ENCODE assay signal across 16 mouse cellular contexts in genomic region chr6:135137736-135138135, GRCm38 (mm10). TPM values are rescaled to one million over a fixed set of nuclear protein-coding genes. Genes with fewer than 3 reads are reported as not detected.
DNase-seq lines count a peak whose midpoint lies in the region; ATAC-seq and TF ChIP-seq lines count a peak whose summit lies in the region.
"Had no signal": no experiment of that assay in that cellular context is flagged by ENCODE, and none has a peak within 500 bp of the region (broad histone marks: within the 10 kb centered on the region; RNA-seq: fewer than 3 reads in every experiment).

No protein-coding gene starts in this region.

- H3K4me1 ChIP-seq in heart, embryonic 10.5 days, result peaks cover 35% of the 10 kb centered on the region
- peaks cover 2% of the 10 kb centered on the region; the same call in 1 of the 2 replicates for H3K4me1 ChIP-seq in brown adipose tissue, adult 24 weeks (ENCODE audit: control insufficient read depth, insufficient read depth, insufficient read length, low read length)
- peaks cover 19% of the 10 kb centered on the region for H3K4me1 ChIP-seq in limb, embryonic 11.5 days (ENCODE audit: control insufficient read depth, insufficient read depth, low read length)
- H3K4me1 ChIP-seq in liver, postnatal 0 days (ENCODE audit: insufficient read depth), result no peaks in the 10 kb centered on the region
- H3K4me1 ChIP-seq: midbrain, embryonic 15.5 days had no signal

- no peak overlapping the region for H3K4me3 ChIP-seq in heart, embryonic 10.5 days
- no peak overlapping the region for H3K4me3 ChIP-seq in brown adipose tissue, adult 24 weeks (ENCODE audit: insufficient read depth, low read depth, low read length)
- no peak overlapping the region for H3K4me3 ChIP-seq in gastrocnemius, adult 2 months
- no peak overlapping the region for H3K4me3 ChIP-seq in limb, embryonic 11.5 days (ENCODE audit: low read depth, low read length)
- no peak overlapping the region for H3K4me3 ChIP-seq in liver, postnatal 0 days (ENCODE audit: low read depth, low read length)
- H3K4me3 ChIP-seq: heart, embryonic 15.5 days; limb, embryonic 15.5 days; midbrain, embryonic 15.5 days had no signal

- DNase-seq in heart, adult 8-10 months (ENCODE audit: low spot score), result peak; percentile 40
- DNase-seq in heart, embryonic 10.5 days (ENCODE audit: low spot score), result no peak
- DNase-seq in gastrocnemius, adult 2 months, result peak; percentile 72
- no peak for DNase-seq in limb, embryonic 11.5 days (ENCODE audit: low spot score)
- DNase-seq in liver, postnatal 0 days, result no peak
- DNase-seq in left cerebral cortex, adult 8-10 months (ENCODE audit: low spot score in 2 of 2), result no peak
- DNase-seq in spleen, postnatal 10 days (ENCODE audit: low spot score in 2 of 2), result no peak
- DNase-seq: cerebellum, adult 9-11 months; layer of hippocampus, postnatal 36 days; thymus, postnatal 36 days had no signal

- H3K9me3 ChIP-seq in heart, embryonic 10.5 days, result no peaks in the 10 kb centered on the region
- H3K9me3 ChIP-seq in limb, embryonic 11.5 days (ENCODE audit: control insufficient read depth, low read length), result no peaks in the 10 kb centered on the region
- no peaks in the 10 kb centered on the region for H3K9me3 ChIP-seq in liver, postnatal 0 days (ENCODE audit: low read length)
- H3K9me3 ChIP-seq: heart, embryonic 15.5 days; limb, embryonic 15.5 days; midbrain, embryonic 15.5 days had no signal

- TF ChIP-seq CTCF in gastrocnemius, adult 2 months (IDR thresholded peaks at IDR 0.05), result no peak
- no peak for TF ChIP-seq CTCF in liver, postnatal 0 days (IDR thresholded peaks at IDR 0.05; ENCODE audit: low read depth)

- WGBS in heart, embryonic 10.5 days, result 89% methylated on average over 9 of the region's 9 CpGs
- 73% methylated on average over 9 of the region's 9 CpGs for WGBS in limb, embryonic 11.5 days
- 72% methylated on average over 9 of the region's 9 CpGs for WGBS in liver, postnatal 0 days (ENCODE audit: insufficient replicate concordance)

- no peak overlapping the region for H3K27ac ChIP-seq in heart, embryonic 10.5 days
- H3K27ac ChIP-seq in brown adipose tissue, adult 24 weeks (replicated peaks; ENCODE audit: low read depth, low read length), result 0 out of 2 replicates have a peak overlapping the region, but pooled peaks have one; percentile 46
- H3K27ac ChIP-seq in gastrocnemius, adult 2 months, result peak overlapping the region; percentile 57
- 0 out of 2 replicates have a peak overlapping the region, but pooled peaks have one; percentile 4 for H3K27ac ChIP-seq in limb, embryonic 11.5 days (replicated peaks; ENCODE audit: low read depth, low read length)
- H3K27ac ChIP-seq in liver, postnatal 0 days (ENCODE audit: low read depth), result no peak overlapping the region
- H3K27ac ChIP-seq: macrophage; midbrain, embryonic 15.5 days had no signal

- no peak for ATAC-seq in limb, embryonic 11.5 days (ENCODE audit: insufficient number of reproducible peaks, low FRiP score, low TSS enrichment, low read depth)
- no peak for ATAC-seq in liver, postnatal 0 days
- ATAC-seq: hindbrain, embryonic 16.5 days; midbrain, embryonic 15.5 days had no signal

- intact Hi-C loops in gastrocnemius, adult 2 months (cut with DNase I), result no loop called here

- no peak overlapping the region for H3K4me2 ChIP-seq in limb, embryonic 11.5 days (ENCODE audit: low read depth, severe bottlenecking)
- H3K4me2 ChIP-seq in liver, postnatal 0 days (ENCODE audit: low read depth, low read length), result no peak overlapping the region
- H3K4me2 ChIP-seq: heart, embryonic 15.5 days; limb, embryonic 15.5 days; midbrain, embryonic 15.5 days had no signal

- TF ChIP-seq EP300 in liver, postnatal 0 days (IDR thresholded peaks at IDR 0.05; ENCODE audit: low read depth), result no peak

- no peaks in the 10 kb centered on the region for H3K27me3 ChIP-seq in heart, embryonic 10.5 days (ENCODE audit: insufficient read depth, poor library complexity, severe bottlenecking)
- H3K27me3 ChIP-seq in limb, embryonic 11.5 days (ENCODE audit: control insufficient read depth, insufficient read depth, low read length), result no peaks in the 10 kb centered on the region
- H3K27me3 ChIP-seq in liver, postnatal 0 days (ENCODE audit: insufficient read depth, low read length), result no peaks in the 10 kb centered on the region
- H3K27me3 ChIP-seq: heart, embryonic 15.5 days; limb, embryonic 15.5 days; midbrain, embryonic 15.5 days had no signal

- H3K9ac ChIP-seq in limb, embryonic 11.5 days (ENCODE audit: low read length), result no peak overlapping the region
- H3K9ac ChIP-seq in liver, postnatal 0 days (replicated peaks), result no peak overlapping the region
- H3K9ac ChIP-seq: heart, embryonic 15.5 days; limb, embryonic 15.5 days; midbrain, embryonic 15.5 days had no signal

- no peaks in the 10 kb centered on the region for H3K36me3 ChIP-seq in heart, embryonic 10.5 days
- H3K36me3 ChIP-seq in limb, embryonic 11.5 days (ENCODE audit: control insufficient read depth, insufficient read depth, low read length), result no peaks in the 10 kb centered on the region
- H3K36me3 ChIP-seq in liver, postnatal 0 days (replicated peaks; ENCODE audit: insufficient read depth, low read length), result peaks cover 58% of the 10 kb centered on the region
- H3K36me3 ChIP-seq: heart, embryonic 15.5 days; limb, embryonic 15.5 days; midbrain, embryonic 15.5 days had no signal

RNA-seq across cellular contexts. Expression of gene Gprc5d, which starts 19.7 kb away (rescaled TPM):
- not detected for total RNA-seq in heart, adult 8-10 months (2022)
- not detected in 2 replicates for polyA plus RNA-seq in heart, embryonic 10.5 days (2016; fragmentation: Nextera tagmentation; extraction: Ambion mirVana)
- polyA plus RNA-seq in brown adipose tissue, adult 24 weeks (2012; ENCODE audit: insufficient read depth, insufficient read length, missing spikeins), result not detected in 2 replicates
- not detected for total RNA-seq in gastrocnemius, adult 2 months (2021)
- not detected in 2 replicates for polyA plus RNA-seq in limb, embryonic 11.5 days (2014; fragmentation: Nextera tagmentation; extraction: Ambion mirVana)
- 0.11 and 0.13 TPM in 2 replicates for polyA plus RNA-seq in liver, postnatal 0 days (2015; fragmentation: Nextera tagmentation; extraction: Ambion mirVana)
- total RNA-seq in left cerebral cortex, adult 8-10 months (2022), result under 1 TPM in 1 of 4 experiments, not detected in 3; 0.28 TPM
- total RNA-seq: layer of hippocampus, postnatal 36 days had no signal
- polyA plus RNA-seq: heart, embryonic 15.5 days; hindbrain, embryonic 16.5 days; limb, embryonic 15.5 days; macrophage; midbrain, embryonic 15.5 days had no signal

Comparison
In these comparisons a context has a peak if more than half of its experiments do, and no peak if none do; other contexts are left out.
1. DNase-seq: peak in heart, adult 8-10 months (single experiment) and gastrocnemius, adult 2 months (single experiment); none in heart, embryonic 10.5 days (single experiment), limb, embryonic 11.5 days (single experiment), liver, postnatal 0 days (single experiment), left cerebral cortex, adult 8-10 months (0 of 2) and spleen, postnatal 10 days (0 of 2).
2. H3K27ac ChIP-seq: peak in brown adipose tissue, adult 24 weeks (single experiment), gastrocnemius, adult 2 months (single experiment) and limb, embryonic 11.5 days (single experiment); none in heart, embryonic 10.5 days (single experiment) and liver, postnatal 0 days (single experiment).